Mouse (Mus musculus): ENCODE results near the gene Tmod2. TPM values are rescaled to one million over a fixed set of nuclear protein-coding genes. Genes with fewer than 3 reads are reported as not detected.

The Tmod2 gene
- polyA plus RNA-seq, 1 experiment from 2014 or later, result 17.1 TPM

DNA sequence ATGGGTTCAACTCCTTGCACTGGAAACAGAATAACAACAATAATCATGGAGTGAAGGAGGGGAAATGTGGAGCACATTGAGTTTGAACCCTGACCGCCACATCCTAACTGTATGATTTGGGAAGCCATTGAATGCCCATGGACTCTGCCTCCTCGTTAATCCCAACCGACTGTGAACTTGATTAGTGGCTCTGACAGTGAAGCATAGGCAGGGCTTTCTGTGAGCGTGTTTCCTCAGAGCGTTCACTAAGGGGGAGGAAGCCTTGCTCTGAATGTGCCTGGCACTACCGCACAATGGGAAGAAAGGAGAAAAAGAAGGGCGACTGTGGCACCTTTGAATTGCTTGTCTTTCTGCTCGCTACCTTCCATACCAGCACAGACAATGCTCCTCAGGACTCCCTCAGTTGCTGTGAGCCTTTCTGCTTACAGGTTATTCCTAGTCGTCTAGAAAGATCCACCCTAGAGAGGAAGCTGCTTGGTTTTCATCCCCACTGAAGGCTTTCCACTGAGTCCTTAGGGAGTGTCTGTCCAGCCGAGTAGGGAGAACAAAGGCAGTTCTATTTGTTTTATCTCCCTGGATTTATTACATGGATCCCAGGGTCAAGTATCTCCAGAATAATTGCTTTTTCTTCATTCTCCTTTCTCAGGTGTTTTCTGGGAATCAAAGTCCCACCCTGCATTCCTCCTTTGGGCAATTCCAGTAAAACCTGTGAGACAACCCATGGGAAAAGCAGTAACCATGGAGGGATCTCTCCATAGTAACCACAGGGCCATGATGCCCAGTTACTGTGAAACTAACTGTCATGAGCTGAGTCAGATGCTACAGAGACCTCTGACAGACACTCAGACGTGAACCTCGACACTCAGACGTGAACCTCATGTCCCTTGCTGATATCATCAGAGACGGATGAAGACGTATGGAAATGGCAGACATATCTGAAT, 21.0 kb downstream of the Tmod2 start:
- no peak for ATAC-seq (ENCODE audit: insufficient read depth, low FRiP score)
- no peaks in the 10 kb centered on the region for H3K36me3 ChIP-seq (ENCODE audit: control insufficient read depth, insufficient read depth, low read length)
- 75% methylated on average over 15 of the region's 15 CpGs for WGBS

DNA sequence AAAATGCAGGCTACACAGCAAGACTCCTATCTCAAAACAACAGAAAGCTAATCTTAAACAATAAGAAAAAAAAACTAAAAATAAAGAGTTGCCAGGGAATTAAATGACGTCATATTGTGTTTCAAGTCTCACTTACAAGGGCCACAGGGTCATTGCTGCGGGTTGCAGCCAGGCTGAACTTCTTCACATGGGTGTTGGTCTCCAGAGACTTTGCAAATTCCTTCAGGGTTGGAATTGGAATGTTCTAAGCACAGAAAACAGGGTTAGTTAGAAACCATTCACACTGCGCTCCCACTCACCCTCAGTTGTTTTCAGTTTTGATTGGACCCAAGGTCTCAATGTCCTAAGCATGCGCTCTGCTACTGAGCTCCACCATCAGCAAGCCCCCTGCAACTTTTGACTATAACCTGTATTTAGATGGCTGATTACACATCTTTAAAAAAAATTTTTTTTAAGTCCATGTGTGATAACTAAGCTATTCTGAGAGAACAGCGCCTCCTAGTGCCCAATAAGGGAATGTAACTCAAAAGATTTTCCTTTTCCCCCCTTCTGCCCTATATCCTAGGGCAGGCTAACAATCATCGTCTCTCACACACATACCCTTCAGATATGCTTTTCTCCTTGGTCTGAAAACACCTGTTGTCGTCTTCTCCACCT, 29.3 kb downstream of the Tmod2 start:
- no peaks in the 10 kb centered on the region for H3K36me3 ChIP-seq (ENCODE audit: control insufficient read depth, insufficient read depth, low read length)
- no peak overlapping the region for H3K27ac ChIP-seq (ENCODE audit: low read length)
- H3K4me2 ChIP-seq (ENCODE audit: low read depth, low read length), result no peak overlapping the region
- H3K4me3 ChIP-seq (replicated peaks; ENCODE audit: low read length), result no peak overlapping the region
- no peak for ATAC-seq (ENCODE audit: insufficient read depth, low FRiP score)
- no peak overlapping the region for H3K9ac ChIP-seq (ENCODE audit: low read length)
- H3K9me3 ChIP-seq (replicated peaks; ENCODE audit: control insufficient read depth, low read length), result no peaks in the 10 kb centered on the region
- WGBS, result 46% methylated on average over 7 of the region's 7 CpGs
- no peaks in the 10 kb centered on the region for H3K27me3 ChIP-seq (ENCODE audit: control insufficient read depth, insufficient read depth, low read length)
- no peaks in the 10 kb centered on the region for H3K4me1 ChIP-seq (ENCODE audit: control insufficient read depth, insufficient read depth, low read length)

More for the DNA sequence above, 21.0 kb downstream of the Tmod2 start:
- Histone ChIP-seq H3K27me3 (ENCODE audit: control insufficient read depth, insufficient read depth, low read length) (no peaks in the 10 kb centered on the region), H3K9me3 (replicated peaks; ENCODE audit: control insufficient read depth, low read length) (no peaks in the 10 kb centered on the region), H3K27ac (ENCODE audit: low read length) (no peak overlapping the region), H3K4me3 (replicated peaks; ENCODE audit: low read length) (no peak overlapping the region), H3K9ac (ENCODE audit: low read length) (no peak overlapping the region), H3K4me1 (ENCODE audit: control insufficient read depth, insufficient read depth, low read length) (no peaks in the 10 kb centered on the region), H3K4me2 (ENCODE audit: low read depth, low read length) (no peak overlapping the region)

DNA sequence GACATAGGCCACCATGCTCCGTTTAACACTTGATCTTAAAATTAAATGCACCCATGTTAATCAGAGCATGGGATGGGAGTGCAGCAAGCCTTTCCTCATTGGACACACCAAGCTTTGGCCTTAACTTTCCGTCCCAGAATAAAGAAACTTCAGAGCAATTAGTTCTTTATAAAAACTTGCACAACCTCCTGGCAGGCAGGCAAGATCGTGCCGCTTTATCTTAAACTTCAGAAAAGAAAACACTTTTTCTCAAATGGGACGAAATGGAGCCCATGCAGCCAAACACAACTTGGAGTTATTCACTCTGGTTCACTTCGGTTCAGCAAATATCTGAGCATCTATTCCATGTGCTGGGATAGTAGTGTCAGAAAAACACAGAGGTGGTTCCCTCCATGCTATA, 31.8 kb downstream of the Tmod2 start:
- H3K4me2 ChIP-seq (ENCODE audit: low read depth, low read length), result no peak overlapping the region
- H3K9me3 ChIP-seq (replicated peaks; ENCODE audit: control insufficient read depth, low read length), result no peaks in the 10 kb centered on the region
- ATAC-seq (ENCODE audit: insufficient read depth, low FRiP score), result no peak
- no peak overlapping the region for H3K4me3 ChIP-seq (replicated peaks; ENCODE audit: low read length)
- H3K27me3 ChIP-seq (ENCODE audit: control insufficient read depth, insufficient read depth, low read length), result no peaks in the 10 kb centered on the region
- 0 out of 2 replicates have a peak, but pooled peaks cover 3% of the 10 kb centered on the region for H3K36me3 ChIP-seq (ENCODE audit: control insufficient read depth, insufficient read depth, low read length)
- H3K4me1 ChIP-seq (ENCODE audit: control insufficient read depth, insufficient read depth, low read length), result no peaks in the 10 kb centered on the region
- no peak overlapping the region for H3K27ac ChIP-seq (ENCODE audit: low read length)
- H3K9ac ChIP-seq (ENCODE audit: low read length), result no peak overlapping the region
- WGBS, result 91% methylated on average over 6 of the region's 6 CpGs

DNA sequence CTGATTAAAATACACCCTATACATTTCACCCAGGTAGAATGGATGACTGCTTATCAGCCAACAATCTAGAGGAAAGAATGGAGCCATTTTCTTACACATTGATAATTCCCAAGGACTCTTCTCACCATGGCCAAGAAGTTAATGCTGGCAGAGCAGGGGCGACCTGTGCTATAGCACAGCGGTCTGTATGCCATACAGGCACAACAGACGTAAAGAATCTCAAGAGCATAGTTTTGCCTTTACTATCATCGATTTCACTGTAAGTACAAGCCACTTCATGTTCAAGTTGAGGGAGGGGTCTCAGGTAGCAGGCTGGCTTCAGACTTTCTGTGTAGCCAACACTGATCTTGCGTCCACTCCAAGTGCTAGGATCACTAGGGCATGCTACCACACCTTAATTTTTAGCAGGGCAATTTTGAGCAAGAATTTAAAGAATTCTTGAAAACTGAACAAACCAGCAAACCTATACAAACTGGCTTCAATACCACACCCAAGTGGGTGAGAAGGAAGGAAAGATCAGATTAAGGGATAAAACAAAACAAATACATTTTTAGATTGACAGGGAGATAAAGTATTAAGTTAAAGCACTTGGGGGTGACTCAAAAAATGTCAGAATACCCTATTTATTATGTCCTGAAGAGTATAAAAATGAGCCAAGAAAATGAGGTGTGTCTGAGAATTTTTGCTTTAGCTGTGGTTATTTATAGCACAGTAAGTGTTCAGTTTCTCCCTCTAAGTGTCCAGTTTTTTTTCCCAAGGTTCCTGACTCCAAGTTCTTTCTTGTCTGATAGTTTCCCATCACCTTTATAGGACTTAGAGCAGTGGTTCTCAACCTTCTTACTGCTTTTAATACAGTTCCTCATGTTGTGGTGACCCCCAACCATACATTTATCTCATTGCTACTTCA, 39.8 kb downstream of the Tmod2 start:
- 68% methylated on average over 5 of the region's 5 CpGs for WGBS
- 0 out of 2 replicates have a peak, but pooled peaks cover 1% of the 10 kb centered on the region for H3K36me3 ChIP-seq (ENCODE audit: control insufficient read depth, insufficient read depth, low read length)
- H3K4me3 ChIP-seq (replicated peaks; ENCODE audit: low read length), result no peak overlapping the region
- no peaks in the 10 kb centered on the region for H3K9me3 ChIP-seq (replicated peaks; ENCODE audit: control insufficient read depth, low read length)
- no peaks in the 10 kb centered on the region for H3K27me3 ChIP-seq (ENCODE audit: control insufficient read depth, insufficient read depth, low read length)
- no peak overlapping the region for H3K4me2 ChIP-seq (ENCODE audit: low read depth, low read length)
- H3K9ac ChIP-seq (ENCODE audit: low read length), result no peak overlapping the region
- no peak overlapping the region for H3K27ac ChIP-seq (ENCODE audit: low read length)
- no peak for ATAC-seq (ENCODE audit: insufficient read depth, low FRiP score)
- no peaks in the 10 kb centered on the region for H3K4me1 ChIP-seq (ENCODE audit: control insufficient read depth, insufficient read depth, low read length)

DNA sequence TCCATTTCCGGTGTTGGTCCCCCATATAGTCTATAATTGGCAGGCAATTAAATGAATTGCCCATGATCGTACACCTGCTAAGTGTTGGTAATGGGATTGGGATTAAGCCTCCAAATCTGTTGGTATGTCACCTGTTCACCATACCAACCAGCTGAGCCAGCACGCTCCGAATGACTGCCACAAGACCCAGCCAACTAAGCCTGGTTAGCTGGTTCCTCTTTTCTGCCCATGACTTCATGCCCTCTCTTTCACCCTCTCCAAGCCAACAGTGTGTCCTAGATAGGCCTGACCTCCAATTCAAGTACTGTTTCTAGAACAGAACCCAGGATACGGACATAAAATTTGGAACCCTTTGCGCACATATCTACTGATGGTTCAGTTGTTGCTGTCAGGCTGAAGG, 42.7 kb downstream of the Tmod2 start:
- H3K4me2 ChIP-seq (ENCODE audit: low read depth, low read length), result no peak overlapping the region
- H3K9ac ChIP-seq (ENCODE audit: low read length), result no peak overlapping the region
- H3K27me3 ChIP-seq (ENCODE audit: control insufficient read depth, insufficient read depth, low read length), result no peaks in the 10 kb centered on the region
- no peaks in the 10 kb centered on the region for H3K4me1 ChIP-seq (ENCODE audit: control insufficient read depth, insufficient read depth, low read length)
- H3K36me3 ChIP-seq (ENCODE audit: control insufficient read depth, insufficient read depth, low read length), result no peaks in the 10 kb centered on the region
- H3K9me3 ChIP-seq (replicated peaks; ENCODE audit: control insufficient read depth, low read length), result no peaks in the 10 kb centered on the region
- ATAC-seq (ENCODE audit: insufficient read depth, low FRiP score), result no peak
- no peak overlapping the region for H3K27ac ChIP-seq (ENCODE audit: low read length)
- 95% methylated on average over 6 of the region's 6 CpGs for WGBS
- H3K4me3 ChIP-seq (replicated peaks; ENCODE audit: low read length), result no peak overlapping the region

DNA sequence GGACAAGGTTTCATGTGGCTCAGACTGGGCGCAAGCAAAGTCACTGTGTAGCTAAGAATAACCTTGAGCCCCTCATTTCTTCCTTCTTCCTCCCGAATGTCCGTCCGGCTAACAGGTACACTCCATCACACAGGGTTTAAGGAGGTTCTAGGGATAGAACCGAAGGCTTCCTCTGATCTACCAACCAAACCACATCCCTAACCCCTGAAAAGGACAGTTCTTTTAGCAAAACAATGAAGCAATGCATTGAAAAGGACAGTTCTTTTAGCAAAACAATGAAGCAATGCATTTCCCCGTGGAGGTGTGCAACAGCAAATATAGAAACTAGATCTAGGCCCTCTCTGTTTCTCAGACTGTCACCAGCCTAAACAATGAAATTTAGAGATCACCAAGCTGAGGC, 46.2 kb downstream of the Tmod2 start:
- Histone ChIP-seq H3K27me3 (ENCODE audit: control insufficient read depth, insufficient read depth, low read length) (no peaks in the 10 kb centered on the region), H3K9me3 (replicated peaks; ENCODE audit: control insufficient read depth, low read length) (no peaks in the 10 kb centered on the region), H3K4me2 (ENCODE audit: low read depth, low read length) (no peak overlapping the region), H3K9ac (ENCODE audit: low read length) (no peak overlapping the region), H3K27ac (ENCODE audit: low read length) (no peak overlapping the region), H3K36me3 (ENCODE audit: control insufficient read depth, insufficient read depth, low read length) (no peaks in the 10 kb centered on the region), H3K4me1 (ENCODE audit: control insufficient read depth, insufficient read depth, low read length) (peaks cover 5% of the 10 kb centered on the region; the same call in 1 of the 2 replicates), H3K4me3 (replicated peaks; ENCODE audit: low read length) (no peak overlapping the region)
- no peak for ATAC-seq (ENCODE audit: insufficient read depth, low FRiP score)
- WGBS, result 83% methylated on average over 6 of the region's 6 CpGs

DNA sequence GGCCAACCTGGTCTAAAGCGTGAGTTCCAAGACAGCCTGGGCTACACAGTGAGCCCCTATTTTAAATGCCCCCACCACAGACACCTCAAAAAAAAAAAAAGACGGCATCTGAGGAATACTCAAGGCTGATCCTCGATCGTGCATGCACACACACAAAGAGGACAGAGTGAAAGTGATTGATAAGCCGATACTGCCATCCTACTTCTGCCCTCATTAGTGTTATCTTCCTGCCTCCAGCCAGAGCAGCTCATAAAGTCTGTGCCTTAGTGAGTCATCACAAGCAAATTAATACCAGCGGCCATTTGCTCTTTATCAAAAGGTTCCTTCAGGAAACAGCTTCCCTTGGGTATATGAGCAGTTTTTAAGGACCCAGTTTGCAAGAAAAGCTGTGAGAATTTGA, 47.5 kb downstream of the Tmod2 start:
- Histone ChIP-seq H3K9me3 (replicated peaks; ENCODE audit: control insufficient read depth, low read length) (no peaks in the 10 kb centered on the region), H3K27ac (ENCODE audit: low read length) (no peak overlapping the region), H3K27me3 (ENCODE audit: control insufficient read depth, insufficient read depth, low read length) (no peaks in the 10 kb centered on the region), H3K9ac (ENCODE audit: low read length) (no peak overlapping the region), H3K36me3 (ENCODE audit: control insufficient read depth, insufficient read depth, low read length) (no peaks in the 10 kb centered on the region), H3K4me2 (ENCODE audit: low read depth, low read length) (no peak overlapping the region), H3K4me1 (ENCODE audit: control insufficient read depth, insufficient read depth, low read length) (peaks cover 6% of the 10 kb centered on the region; the same call in 1 of the 2 replicates), H3K4me3 (replicated peaks; ENCODE audit: low read length) (no peak overlapping the region)
- no peak for ATAC-seq (ENCODE audit: insufficient read depth, low FRiP score)
- WGBS, result 64% methylated on average over 6 of the region's 6 CpGs

DNA sequence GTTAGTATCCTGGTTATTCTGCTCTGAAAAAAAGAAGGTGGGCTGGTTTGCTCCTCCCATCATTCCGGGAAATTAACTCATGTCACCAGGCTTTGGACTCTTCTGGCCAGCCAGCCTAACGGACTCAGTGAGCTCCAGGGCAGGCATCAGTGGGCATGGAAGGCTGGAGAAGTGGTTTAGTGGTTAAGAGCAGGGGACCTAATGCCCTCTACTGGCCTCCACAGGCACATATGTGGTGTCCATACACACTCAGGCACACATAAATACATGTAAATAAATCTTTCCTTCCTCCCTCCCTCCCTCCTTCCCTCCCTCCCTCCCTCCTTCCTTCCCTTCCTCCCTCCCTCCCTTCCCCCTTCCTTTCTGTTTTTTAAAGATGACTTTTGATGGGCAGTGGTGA, 47.9 kb downstream of the Tmod2 start:
- no peak overlapping the region for H3K27ac ChIP-seq (ENCODE audit: low read length)
- WGBS, result 66% methylated on average over 2 of the region's 2 CpGs
- H3K4me1 ChIP-seq (ENCODE audit: control insufficient read depth, insufficient read depth, low read length), result peaks cover 6% of the 10 kb centered on the region; the same call in 1 of the 2 replicates
- no peaks in the 10 kb centered on the region for H3K36me3 ChIP-seq (ENCODE audit: control insufficient read depth, insufficient read depth, low read length)
- ATAC-seq (ENCODE audit: insufficient read depth, low FRiP score), result no peak
- no peak overlapping the region for H3K9ac ChIP-seq (ENCODE audit: low read length)
- no peaks in the 10 kb centered on the region for H3K9me3 ChIP-seq (replicated peaks; ENCODE audit: control insufficient read depth, low read length)
- no peak overlapping the region for H3K4me2 ChIP-seq (ENCODE audit: low read depth, low read length)
- no peak overlapping the region for H3K4me3 ChIP-seq (replicated peaks; ENCODE audit: low read length)
- no peaks in the 10 kb centered on the region for H3K27me3 ChIP-seq (ENCODE audit: control insufficient read depth, insufficient read depth, low read length)

Data from stomach, embryonic 16.5 days (tissue).